Mouse (Mus musculus) T-helper 1 cell (primary cell): Measurements from ENCODE around the gene Pik3c2b.

Source experiments
- in situ Hi-C: fragments of 300-600 bp; cut with MboI, MseI; formaldehyde crosslinking; loops from one replicate; pipeline ENCODE4 v1.15.1; 2025; ENCODE audit warnings: high pct_unique_total_duplicates

Pik3c2b gene

DNA sequence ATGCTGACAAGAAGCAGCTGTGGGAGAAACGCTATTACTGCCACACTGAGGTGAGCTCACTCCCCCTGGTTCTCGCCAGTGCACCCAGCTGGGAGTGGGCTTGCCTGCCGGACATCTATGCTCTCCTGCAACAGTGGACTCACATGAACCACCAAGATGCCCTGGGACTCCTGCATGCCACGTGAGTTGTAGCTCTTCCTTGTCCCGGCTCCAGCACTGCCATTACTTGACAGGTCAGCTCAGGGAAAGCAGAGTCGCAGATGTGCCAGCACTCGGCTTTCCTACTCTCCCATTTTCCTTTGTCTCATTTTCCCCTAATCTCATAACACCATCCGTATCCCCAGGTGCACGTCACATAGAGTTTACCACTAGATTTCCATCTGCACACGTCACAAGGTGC lies 42.7 kb downstream of the Pik3c2b start:
- in situ Hi-C loops, result loop anchor here (5.0 kb wide), 1 partner anchor 41 kb away; the partner anchor contains the start of gene Pik3c2b

DNA sequence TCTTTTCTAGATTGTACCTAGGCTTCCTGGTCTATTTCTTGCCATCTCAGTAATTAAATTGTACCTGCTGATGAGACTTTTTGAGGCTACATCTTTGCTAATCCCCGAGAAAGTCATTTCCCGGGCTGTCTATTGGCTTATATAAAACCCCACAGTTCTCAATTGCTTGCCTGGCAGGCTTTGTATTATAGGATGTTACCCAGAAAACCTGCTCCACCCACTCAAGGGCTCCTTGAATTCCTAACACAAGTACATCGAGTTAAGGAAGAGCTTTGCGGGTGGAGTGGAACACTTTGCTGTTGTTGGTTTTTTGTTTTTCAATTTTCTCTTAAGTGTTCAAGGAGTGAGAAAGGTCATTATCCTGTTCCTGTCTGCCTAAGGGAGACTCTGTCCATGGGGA lies 43.9 kb downstream of the Pik3c2b start:
- in situ Hi-C loops, result loop anchor here (5.0 kb wide), 1 partner anchor 42 kb away; the partner anchor contains the start of gene Pik3c2b

DNA sequence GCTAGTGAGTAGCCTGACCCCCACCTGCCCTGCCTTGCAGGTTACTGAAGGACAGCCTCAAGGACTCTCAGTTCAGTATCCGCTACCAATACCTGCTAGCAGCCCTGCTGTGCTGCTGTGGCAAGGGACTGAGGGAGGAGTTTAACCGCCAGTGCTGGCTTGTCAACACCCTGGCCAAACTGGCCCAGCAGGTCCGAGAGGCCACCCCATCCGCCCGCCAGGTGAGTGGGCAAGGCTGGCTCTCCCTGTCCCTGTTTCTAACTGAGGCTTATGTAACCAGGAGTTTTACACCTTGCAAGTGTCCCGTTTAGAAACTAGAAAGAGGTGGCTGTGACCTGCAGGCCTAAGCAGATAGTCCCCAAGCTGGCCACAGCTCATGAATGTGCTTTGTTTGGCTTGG lies 45.2 kb downstream of the Pik3c2b start:
- in situ Hi-C loops, result no loop called here

DNA sequence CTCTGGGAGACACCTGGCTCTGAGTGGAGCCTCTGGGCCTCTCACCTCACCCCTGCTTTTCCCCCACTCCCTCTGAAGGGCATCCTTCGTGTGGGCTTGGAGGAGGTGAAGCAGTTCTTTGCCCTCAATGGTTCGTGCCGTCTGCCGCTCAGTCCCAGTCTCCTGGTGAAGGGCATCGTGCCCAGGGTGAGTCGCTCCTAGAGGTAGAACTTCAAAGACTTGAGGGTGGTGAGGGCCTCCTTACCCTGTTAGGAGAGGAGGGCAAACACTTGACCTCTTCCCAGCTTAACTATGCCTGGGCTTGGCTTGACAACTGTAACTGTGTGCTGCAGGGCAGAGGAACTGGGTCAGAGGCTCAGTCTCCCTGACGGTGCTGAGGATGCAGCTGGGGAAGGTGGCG lies 46.0 kb downstream of the Pik3c2b start:
- in situ Hi-C loops, result no loop called here

DNA sequence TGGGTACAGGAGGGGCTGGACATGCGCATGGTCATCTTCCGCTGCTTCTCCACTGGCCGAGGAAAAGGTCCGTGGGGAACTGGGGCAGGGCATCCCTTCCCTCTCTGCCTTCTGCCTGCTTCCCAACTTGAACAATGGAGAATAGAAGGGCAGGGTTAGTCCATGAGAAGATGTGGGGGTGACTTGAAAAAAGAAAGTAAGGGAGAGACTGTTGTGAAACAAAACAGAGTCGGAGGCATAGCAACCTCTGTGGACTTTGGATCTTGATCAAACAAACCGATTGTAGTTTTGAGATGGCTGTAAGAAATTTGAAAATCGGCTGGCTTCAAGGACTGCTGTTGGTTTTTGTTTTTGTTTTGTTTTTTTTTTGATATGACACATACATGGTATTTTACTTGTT lies 48.3 kb downstream of the Pik3c2b start:
- in situ Hi-C loops, result no loop called here

DNA sequence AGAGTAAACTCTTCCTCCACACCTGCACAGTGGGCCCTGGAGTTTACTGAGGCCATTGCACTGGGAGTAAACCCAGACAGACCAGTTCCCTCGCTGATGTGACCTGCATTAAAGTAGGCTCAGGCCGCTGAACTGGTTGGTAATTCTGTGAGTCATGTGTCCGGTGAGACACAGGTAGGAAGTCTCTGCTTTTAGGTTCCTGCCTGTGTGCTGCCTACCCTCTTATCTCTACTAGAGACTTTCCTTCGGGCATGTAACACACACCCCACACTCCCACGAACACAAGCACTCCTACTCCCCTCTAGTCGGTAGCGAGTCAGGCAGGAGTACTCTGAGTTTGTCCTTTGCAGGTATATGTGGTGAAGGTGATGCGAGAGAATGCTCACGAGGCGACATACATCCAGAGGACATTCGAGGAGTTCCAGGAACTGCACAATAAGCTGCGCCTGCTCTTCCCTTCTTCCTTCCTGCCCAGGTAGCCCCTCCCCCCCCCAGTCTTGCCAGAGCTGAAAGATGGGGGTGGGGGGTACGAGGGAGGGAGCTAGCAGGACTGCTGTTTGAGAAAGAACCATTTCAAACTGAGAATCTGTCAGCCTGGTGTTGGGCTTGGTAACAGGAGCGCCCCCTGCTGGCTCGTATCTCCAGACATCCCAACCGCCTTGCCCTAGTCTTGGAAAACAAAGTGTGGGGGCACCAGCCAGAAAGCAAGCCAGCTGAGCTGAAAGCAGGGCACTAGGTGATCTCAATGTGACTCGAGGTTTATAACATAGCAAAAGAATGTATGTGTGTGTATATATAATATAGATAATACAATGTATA lies 55.7 kb downstream of the Pik3c2b start:
- in situ Hi-C loops, result loop anchor here (25.0 kb wide), 1 partner anchor 339 kb away; no protein-coding TSS in a partner anchor

DNA sequence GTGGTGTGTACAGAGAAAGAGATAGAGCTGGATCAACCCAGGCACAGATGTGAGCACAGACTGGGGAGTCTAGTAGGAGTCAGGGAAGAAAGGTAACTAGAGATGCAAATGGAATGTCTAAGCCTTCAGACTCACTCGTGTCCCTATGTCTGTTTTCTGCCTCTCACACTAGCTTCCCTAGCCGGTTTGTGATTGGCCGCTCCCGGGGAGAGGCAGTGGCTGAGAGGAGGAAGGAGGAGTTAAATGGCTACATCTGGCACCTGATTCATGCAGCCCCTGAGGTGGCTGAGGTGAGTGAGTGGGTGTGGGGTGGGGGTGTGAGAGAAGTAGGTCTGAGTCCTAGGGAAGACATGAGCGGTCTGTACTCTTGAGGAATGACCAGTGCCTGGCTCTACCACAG lies 56.6 kb downstream of the Pik3c2b start:
- in situ Hi-C loops, result loop anchor here (25.0 kb wide), 1 partner anchor 340 kb away; no protein-coding TSS in a partner anchor

DNA sequence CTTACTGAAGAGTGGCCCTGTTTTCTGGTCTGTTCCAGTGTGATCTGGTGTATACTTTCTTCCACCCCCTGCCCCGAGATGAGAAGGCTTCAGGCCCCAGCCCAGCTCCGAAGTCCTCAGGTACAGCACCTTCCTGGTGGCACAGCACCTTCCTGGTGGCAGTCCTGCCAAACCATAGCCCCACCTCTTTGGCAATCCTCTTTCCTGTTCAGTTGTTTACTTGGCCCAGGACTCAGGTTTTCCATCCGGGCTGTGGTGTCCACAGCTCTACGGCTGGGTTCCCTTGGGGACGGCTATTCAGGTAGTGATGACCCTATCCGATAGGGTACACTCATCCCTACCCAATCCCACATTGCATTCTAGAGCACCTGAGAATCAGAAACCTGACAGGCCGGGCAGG lies 57.8 kb downstream of the Pik3c2b start:
- in situ Hi-C loops, result loop anchor here (25.0 kb wide), 1 partner anchor 341 kb away; no protein-coding TSS in a partner anchor

DNA sequence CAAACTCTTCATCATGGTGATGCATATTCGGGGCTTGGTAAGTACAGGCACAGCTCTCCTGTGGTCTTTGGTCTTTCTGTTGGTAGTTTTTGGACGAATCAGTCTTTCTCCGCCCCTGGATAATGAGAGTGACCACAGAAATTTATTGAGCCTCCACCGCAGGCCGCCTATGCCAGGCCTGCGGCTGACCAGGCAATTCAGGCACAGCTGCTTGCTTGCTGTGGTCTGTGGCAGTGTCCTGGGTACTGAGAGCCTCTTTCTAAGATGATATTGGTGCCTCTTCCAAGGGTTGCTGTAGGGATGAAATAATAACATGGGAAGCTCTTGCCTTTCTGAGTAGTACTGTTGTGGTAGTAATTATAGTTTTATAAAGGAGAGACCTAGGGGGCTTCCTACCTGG lies 58.4 kb downstream of the Pik3c2b start:
- in situ Hi-C loops, result loop anchor here (25.0 kb wide), 1 partner anchor 342 kb away; no protein-coding TSS in a partner anchor

DNA sequence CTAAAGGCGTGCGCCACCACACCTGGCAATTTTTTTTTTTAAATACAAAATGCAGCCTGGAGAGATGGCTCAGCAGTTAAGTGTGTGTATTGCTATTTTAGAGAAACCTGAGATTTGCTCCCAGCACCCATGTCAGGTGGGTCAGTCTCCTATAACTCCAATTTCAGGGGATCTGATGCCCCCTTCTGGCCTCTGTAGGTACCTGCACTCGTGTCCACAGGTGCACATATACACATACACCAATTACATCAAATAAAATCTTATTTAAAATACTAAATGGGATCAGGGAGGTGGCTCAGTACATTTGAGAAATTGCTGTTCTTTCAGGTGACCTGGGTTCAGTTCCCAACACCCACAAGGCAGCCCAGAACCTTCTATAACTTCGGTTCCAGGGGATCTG lies 70.6 kb downstream of the Pik3c2b start:
- in situ Hi-C loops, result loop anchor here (25.0 kb wide), 1 partner anchor 354 kb away; no protein-coding TSS in a partner anchor

DNA sequence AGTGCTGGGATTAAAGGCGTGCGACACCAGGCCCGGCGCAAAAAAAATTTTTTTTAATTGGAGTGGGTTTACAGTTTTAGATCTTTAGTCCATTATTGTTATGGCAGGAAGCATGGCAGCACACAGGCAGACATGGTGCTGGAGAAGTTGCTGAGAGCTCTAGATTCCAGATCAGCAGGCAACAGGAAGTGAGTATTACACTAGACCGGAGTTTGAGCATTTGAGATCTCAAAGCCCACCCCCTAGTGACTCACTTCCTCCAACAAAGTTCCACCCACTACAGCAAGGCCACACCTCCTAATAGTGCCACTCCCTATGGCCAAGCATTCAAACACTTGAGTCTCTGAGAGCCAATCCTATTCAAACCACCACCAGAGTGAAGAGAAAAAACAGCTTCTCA lies 72.7 kb downstream of the Pik3c2b start:
- in situ Hi-C loops, result loop anchor here (25.0 kb wide), 1 partner anchor 356 kb away; no protein-coding TSS in a partner anchor

DNA sequence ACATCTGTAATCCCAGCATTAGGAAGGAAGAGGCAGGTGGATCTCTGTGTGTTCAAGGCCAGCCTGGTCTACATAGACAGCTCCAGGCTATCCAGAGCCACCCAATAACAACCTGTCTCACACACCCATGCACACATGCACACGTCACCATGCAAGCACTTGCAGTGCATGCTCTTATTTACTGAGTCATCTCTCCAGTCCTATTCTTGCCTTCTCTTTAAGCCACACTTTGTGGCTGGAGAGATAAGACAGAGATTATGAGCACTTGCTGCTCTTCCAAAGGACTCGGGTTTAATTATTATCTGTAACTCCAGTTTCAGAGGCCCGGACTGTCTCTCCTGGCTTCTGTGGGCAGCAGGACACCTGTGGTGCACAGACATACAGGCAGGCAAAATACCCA lies 73.4 kb downstream of the Pik3c2b start:
- in situ Hi-C loops, result loop anchor here (25.0 kb wide), 1 partner anchor 357 kb away; no protein-coding TSS in a partner anchor

DNA sequence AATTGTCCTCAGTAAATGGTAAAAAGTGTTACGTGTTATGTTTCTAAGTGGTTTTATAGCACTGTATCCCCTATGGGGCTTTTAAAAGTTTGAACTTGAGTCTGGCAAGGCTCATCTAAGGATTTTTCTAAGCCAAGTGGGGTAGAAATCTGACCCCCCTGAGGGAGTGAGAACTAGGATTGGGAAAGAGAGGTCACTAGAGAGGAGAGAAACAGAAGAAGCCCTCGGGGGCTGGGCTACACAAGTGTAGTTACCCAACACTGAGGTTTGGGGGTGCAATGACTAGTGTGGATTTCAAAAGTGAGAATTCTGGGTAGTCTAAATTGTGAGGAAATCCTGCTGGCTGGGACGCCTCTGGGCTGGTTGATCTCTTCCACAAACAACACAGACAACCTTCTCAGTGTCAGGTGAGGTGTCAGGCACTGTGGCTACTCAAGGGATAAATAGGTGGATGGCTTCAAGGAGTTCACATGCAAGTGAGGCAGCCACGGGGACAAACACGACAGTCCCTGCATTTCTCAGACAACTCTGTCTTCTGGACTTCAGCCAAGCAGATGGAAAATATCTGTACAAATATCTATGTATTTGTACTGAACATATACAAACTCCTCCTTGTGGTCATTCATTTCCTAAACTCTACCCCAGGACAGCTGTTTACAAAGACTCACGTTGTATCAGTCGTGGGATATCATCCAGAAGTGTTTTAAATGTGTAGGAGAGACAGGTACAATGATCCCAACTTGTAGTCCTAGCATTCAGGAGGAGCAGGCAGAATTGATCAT lies 74.7 kb downstream of the Pik3c2b start:
- in situ Hi-C loops, result loop anchor here (25.0 kb wide), 1 partner anchor 358 kb away; no protein-coding TSS in a partner anchor

DNA sequence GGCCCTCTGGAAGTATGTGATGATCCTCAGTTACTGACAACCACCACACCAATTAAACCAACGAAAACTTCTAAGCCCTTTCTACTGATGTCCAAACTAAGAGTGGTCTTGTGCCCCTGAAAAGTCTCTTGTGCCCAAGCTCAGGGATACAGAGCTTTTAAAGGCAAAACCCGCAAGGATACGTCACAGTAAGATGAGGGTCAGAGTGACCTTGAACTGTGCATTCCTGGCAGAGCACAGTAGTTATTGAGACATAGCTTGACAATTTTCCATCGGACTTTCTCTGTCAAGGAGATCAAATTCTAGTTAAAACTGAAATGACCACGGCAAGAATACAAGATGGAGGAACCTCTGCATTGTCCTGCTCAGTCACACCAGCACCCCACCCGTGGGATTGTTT lies 75.8 kb downstream of the Pik3c2b start:
- in situ Hi-C loops, result loop anchor here (25.0 kb wide), 1 partner anchor 359 kb away; no protein-coding TSS in a partner anchor

DNA sequence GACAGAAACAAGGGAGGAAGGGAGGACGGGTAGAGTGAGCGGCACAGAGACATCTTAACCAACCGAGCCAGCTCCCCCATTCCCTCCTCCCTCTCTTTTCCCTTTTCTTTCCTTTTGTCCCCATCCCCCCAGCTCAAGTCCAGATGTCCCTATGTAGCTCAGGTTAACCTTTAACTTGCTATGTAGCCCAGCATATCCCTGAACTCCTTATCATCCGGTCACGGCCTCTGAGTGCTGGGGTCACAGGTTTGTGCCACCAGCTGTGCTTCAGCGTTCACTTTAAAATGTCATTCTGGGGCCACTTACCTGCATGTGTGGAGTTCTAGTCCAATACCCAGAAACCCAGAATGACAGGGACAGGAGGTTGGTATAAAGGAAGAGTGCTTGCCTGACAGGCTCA lies 78.7 kb downstream of the Pik3c2b start:
- in situ Hi-C loops, result loop anchor here (25.0 kb wide), 1 partner anchor 362 kb away; no protein-coding TSS in a partner anchor

DNA sequence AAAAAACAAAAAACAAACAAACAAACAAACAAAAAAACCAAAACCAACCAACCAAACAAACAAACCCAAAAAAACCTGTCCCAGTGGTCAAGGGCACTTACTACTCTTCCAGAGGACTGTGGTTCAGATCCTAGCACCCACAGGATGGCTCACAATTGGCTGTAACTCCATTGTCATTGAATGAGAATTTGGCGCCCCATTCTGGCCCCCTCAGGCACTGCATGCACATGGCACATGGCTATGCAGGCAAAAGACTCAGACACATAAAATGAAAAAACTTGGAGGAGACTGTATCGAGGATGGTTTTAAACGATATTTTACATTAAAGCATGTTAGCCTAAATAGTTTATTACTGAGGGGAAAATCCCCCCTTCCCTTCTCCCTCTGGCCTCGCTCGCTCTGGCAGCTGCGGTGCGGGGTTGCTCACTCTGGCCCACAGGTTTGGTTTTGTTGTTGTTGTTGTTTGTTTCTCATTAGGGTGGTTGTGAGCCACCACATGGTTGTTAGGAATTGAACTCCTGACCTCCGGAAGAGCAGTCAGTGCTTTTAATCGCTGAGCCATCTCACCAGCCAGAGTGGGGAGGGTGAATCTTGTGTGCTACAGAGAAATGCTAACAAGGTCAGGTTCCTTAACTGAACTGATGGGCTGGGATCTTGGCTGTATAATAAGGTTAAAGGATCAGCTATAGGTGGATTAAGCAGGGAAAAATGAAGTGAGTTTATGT lies 80.3 kb downstream of the Pik3c2b start:
- in situ Hi-C loops, result no loop called here

DNA sequence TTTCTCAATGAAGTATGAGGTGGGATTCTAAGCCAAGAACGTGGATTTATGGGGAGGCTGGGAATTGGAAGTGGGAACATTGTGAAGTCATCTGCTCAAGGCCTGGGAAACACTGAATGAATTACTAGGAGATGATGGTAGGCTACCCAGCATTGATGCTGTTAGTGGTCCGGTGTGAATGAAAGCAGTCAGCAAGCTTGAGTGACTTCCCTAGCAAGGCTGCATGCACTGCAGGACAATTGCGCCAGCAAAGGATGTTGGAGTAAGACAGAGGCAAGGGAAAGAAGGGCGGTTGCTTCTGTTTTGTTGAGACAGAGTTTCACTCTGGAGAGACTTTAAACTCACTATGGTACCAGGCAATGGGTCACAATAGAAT lies 80.9 kb downstream of the Pik3c2b start:
- in situ Hi-C loops, result no loop called here

DNA sequence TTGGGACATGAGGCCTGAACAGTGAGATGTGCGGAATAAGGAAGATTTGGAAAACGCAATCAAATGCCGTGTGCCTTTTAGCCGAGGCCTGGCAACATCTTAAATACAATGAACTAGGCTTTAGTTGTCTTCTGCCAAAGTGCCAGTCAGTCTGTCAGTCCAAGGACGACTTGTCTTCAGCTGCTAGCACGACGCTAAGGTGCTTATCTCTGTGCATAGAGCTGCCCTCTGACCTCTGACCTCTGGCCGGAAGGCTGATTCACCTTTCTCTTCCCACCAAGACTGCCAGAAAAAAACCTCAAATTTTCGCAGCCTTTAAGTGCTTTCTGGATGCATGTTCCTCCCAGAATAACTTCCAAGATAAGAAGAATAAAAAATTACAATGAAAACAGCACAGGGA lies 81.9 kb downstream of the Pik3c2b start:
- in situ Hi-C loops, result no loop called here

DNA sequence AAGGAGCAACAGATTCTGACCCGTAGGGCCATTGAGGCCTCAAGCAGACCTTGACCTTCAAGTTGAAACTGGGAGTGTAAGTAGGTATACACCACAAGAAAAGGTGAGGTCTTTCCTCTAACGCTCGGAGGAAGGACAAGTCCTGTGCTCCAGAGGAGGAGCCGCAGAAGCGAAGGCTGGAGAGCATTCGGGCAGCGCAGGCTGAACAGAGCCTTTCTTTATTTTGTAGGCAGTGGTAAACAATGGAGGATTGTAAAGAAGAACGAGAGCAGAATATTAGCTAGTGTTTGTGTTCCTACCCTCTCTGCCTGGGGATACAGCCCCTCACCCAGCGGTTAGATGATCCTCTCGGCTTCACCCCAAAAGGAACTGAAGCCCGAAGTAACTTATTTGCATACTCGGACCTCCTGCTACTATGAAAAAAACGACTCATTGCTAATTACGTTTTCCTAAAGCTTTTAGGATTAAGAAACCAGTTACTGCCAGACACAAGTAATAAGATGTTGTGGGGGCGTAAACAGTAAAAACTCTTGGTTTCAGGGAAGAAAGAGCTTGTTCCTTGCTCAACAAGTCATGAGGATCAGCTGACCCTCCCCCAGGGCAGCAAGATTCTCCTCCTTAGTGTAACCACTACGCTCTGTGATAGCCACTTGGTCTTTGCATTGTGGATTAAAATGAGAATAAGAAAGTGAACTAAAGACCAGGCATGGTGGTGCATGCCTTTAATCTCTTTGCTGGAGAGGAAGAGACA lies 84.2 kb downstream of the Pik3c2b start:
- in situ Hi-C loops, result loop anchor here (5.0 kb wide), 1 partner anchor 92 kb away; no protein-coding TSS in a partner anchor
